Mouse (Mus musculus) urinary bladder, postnatal 36 days (tissue): Measurements from ENCODE around the gene Gm3127.
"Not testable (repeated sequence)": the region's sequence is repeated elsewhere in the genome, so short reads cannot be mapped to it uniquely, and the experiment has no call there.

Experiments
- DNase-seq, 2 experiments: peaks; one replicate each; pipeline ENCODE4 v3.0.0; 2022; ENCODE audit warnings: low spot score in 2 of 2, mixed read lengths in 1 of 2

Gm3127 gene

GRCm38 (mm10) chr14:4164730-4165129 lies at the start of gene Gm3127:
Gene Gm3127, plus strand, starts transcription at chr14:4165030.
- DNase-seq = not testable (repeated sequence)

DNA sequence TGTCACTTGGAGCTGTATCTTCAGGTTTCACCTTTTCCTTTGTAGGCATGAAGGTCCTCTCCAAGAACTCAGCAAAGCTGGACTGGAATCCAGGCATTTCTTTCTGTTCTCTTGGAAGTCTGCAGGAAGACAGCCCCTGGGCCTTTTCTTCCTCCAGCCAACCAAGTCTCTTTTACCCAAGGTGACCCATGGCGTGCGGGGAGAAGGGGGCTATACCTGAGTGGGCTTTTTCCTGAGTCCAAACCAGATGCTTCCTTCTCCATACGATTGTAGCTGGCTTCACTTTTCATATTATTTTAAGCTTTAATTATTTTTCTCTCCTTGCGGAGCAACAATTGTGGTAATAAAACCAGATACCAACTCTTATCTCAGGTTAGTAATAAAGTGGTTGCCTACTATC lies 23.2 kb upstream of the Gm3127 start:
- DNase-seq = not testable (repeated sequence)

DNA sequence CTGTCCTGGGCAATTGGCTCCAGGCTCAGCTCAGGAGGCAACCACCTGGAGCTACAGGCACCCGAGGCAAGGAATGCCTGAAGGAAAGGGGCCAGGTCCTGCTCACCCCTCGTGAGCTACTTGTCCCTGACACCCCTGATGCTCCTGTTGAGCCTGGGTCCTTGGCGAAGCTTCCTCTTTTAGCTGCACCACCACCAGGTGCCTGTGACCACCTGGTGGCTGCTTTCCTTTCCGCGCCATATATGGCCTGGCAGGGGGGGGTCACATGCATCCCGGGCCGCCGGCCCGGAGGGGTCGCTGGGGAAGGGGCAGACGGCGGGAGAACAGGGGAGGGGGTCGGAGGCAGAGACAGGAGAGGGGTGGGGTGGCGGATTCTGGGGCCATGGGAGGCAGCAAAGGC lies 17.2 kb downstream of the Gm3127 start:
- DNase-seq = not testable (repeated sequence)

- DNase-seq = peak in 1 of 2 experiments; percentile 1
These were observed 17.8 kb downstream of the Gm3127 start, which contains the start of gene Gm2974 for GRCm38 (mm10) chr14:4182491-4183210. Gene Gm2974, plus strand, starts transcription at chr14:4182576.

GRCm38 (mm10) chr14:4183375-4183774 lies 18.5 kb downstream of the Gm3127 start:
- not testable (repeated sequence) for DNase-seq
